Mouse (Mus musculus) G1E (cell line): ENCODE measurements around the gene Pfkm.

Source experiments
- CTCF ChIP-seq: IDR thresholded peaks from 2 replicates; pipeline ENCODE4 v1.5.1; 2012; ENCODE audit warnings: low read depth, low read length, inconsistent platforms, mixed read lengths
- GATA1 ChIP-seq: IDR thresholded peaks from 2 replicates; pipeline ENCODE4 v1.6.1; 2012; ENCODE audit warnings: borderline replicate concordance, low read length, inconsistent platforms, mixed read lengths
- GATA2 ChIP-seq: IDR thresholded peaks from 2 replicates; pipeline ENCODE4 v1.6.1; 2012; ENCODE audit warnings: low read depth, low read length, inconsistent platforms, borderline replicate concordance
- POLR2AphosphoS5 ChIP-seq: IDR thresholded peaks from 2 replicates; pipeline ENCODE4 v1.6.1; 2012; ENCODE audit warnings: low read depth, low read length, inconsistent platforms; ENCODE audit not compliant: insufficient replicate concordance
- TAL1 ChIP-seq: conservative IDR thresholded peaks from 2 replicates; pipeline ENCODE4 v1.6.1; 2012; ENCODE audit warnings: low read depth, low read length, inconsistent platforms, mixed read lengths

GRCm38 (mm10) chr15:98145559-98146181, 53.3 kb downstream of the Pfkm start:
- no peak for TF ChIP-seq CTCF
- TF ChIP-seq GATA1, result no peak
- TF ChIP-seq POLR2AphosphoS5, result no peak
- TF ChIP-seq TAL1, result no peak
- no peak for TF ChIP-seq GATA2
